Mouse (Mus musculus) limb, embryonic 11.5 days (tissue): ENCODE results near the gene Isg20l2. TPM values are rescaled to one million over a fixed set of nuclear protein-coding genes. Genes with fewer than 3 reads are reported as not detected.

Experiments
- ATAC-seq: fragments of 200-750 bp; cut with Nextera tagmentation; 2 replicates; pipeline ENCODE4 v1.8.0; 2017; ENCODE audit warnings: low read depth; ENCODE audit not compliant: insufficient number of reproducible peaks, low FRiP score, low TSS enrichment
- DNase-seq: peaks from one replicate; pipeline ENCODE4 v3.0.0-alpha.2; 2015; ENCODE audit warnings: low spot score
- H3K27ac ChIP-seq: fragments of 300-500 bp; sonication (generic); replicated peaks from 2 replicates; pipeline ENCODE4 v1.5.1; 2014; ENCODE audit warnings: low read depth, mild to moderate bottlenecking, low read length
- H3K27me3 ChIP-seq: fragments of 300-500 bp; sonication (generic); 2 replicates; pipeline ENCODE4 v1.6.1; 2014; ENCODE audit warnings: mild to moderate bottlenecking, low read length, mixed read lengths; ENCODE audit not compliant: control insufficient read depth, insufficient read depth
- H3K36me3 ChIP-seq: fragments of 300-500 bp; sonication (generic); 2 replicates; pipeline ENCODE4 v1.6.1; 2014; ENCODE audit warnings: mild to moderate bottlenecking, low read length, moderate library complexity, mixed read lengths; ENCODE audit not compliant: control insufficient read depth, insufficient read depth
- H3K4me1 ChIP-seq: fragments of 300-500 bp; sonication (generic); 2 replicates; pipeline ENCODE4 v1.6.1; 2014; ENCODE audit warnings: low read length, mixed read lengths; ENCODE audit not compliant: control insufficient read depth, insufficient read depth
- H3K4me2 ChIP-seq: fragments of 300-500 bp; sonication (generic); 2 replicates; pipeline ENCODE4 v1.6.1; 2014; ENCODE audit warnings: low read depth, mild to moderate bottlenecking, moderate library complexity; ENCODE audit not compliant: severe bottlenecking
- H3K4me3 ChIP-seq: fragments of 300-500 bp; sonication (generic); 2 replicates; pipeline ENCODE4 v1.5.1; 2014; ENCODE audit warnings: low read depth, low read length
- H3K9ac ChIP-seq: fragments of 300-500 bp; sonication (generic); 2 replicates; pipeline ENCODE4 v1.6.1; 2014; ENCODE audit warnings: mild to moderate bottlenecking, low read length
- H3K9me3 ChIP-seq: fragments of 300-500 bp; sonication (generic); 2 replicates; pipeline ENCODE4 v1.6.1; 2016; ENCODE audit warnings: low read length; ENCODE audit not compliant: control insufficient read depth
- WGBS: fragments of 180-500 bp; shearing (Covaris S2); extraction: QIAGEN DNeasy Blood & Tissue Kit; methylation state at CpG from one replicate; pipeline ENCODE4 v1.1.7; 2014; 5-methylcytosine and 5-hydroxymethylcytosine counted together
- polyA plus RNA-seq: library from polyadenylated mRNA; unstranded; fragments of >200 nt; fragmentation: Nextera tagmentation; extraction: Ambion mirVana; gene quantifications from 2 replicates; pipeline ENCODE4 v1.2.1, GENCODE M21; 2014

Gene Isg20l2
- polyA plus RNA-seq, 1 experiment from 2014 or later = 51.7 TPM

DNA sequence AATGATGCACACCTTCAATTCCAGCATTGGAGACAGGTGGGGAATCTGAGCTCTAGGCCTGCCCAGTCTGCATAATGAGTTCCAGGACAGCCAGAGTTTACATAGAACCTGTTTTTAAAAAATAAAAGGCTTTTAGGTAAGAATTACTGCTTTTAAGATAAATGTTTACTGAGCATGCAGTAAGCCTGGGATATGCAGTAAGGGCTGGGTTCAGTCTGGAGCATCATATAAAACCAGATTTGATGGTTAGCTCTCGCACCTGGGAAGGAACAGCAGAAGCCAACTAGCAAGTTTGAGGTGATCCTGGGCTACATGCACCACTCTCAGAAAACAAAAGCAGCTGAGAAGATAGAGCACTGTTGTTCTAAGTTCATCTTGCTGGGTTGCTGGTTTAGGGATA lies 11.6 kb upstream of the Isg20l2 start:
- DNase-seq = peak; percentile 20
- 0 out of 2 replicates have a peak overlapping the region, but pooled peaks have one; percentile 27 for H3K9ac ChIP-seq
- peaks cover 19% of the 10 kb centered on the region; the same call in 1 of the 2 replicates for H3K36me3 ChIP-seq
- H3K27ac ChIP-seq = peak overlapping the region; percentile 26; the same call in 1 of the 2 replicates
- 88% methylated on average over 1 of the region's 1 CpGs for WGBS
- no peaks in the 10 kb centered on the region for H3K9me3 ChIP-seq
- H3K4me2 ChIP-seq = no peak overlapping the region
- no peak for ATAC-seq
- H3K27me3 ChIP-seq = no peaks in the 10 kb centered on the region
- no peaks in the 10 kb centered on the region for H3K4me1 ChIP-seq
- H3K4me3 ChIP-seq = no peak overlapping the region

DNA sequence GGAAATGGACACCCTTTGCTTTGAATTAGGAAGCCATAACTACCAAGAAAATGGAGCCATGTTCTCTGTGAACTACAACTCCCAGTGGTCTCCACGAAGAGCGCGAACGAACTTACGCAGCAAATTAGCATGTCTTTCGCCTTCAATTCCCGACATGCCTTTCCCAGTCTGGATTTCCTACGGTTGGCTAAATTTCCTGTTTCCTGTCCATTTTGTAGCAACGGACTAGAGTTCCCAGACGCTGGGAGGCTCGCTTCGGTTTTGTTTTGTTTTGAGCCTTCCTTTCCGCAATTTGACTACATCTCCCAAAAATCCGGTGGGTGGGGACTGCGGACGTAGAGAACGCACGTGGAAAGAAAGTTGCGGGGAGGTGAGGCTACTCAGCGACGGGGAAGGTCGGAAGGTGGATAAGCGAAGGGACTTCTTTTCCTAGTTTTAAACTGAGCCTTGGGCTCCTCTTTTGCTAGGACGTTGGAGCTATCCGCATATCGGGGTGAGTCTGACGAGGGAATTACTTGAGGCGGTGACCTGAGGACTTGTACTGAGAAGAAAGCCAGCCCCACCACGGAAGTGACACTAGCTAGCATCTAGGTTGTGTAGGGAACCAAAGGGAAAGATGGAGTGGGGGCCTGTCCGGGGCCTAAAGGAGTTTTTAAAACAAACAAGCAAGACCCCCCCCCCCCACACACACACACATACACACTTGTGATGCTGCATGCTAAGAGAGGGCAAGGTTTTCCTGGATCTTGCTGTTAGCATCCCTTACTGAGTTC lies 10.6 kb upstream of the Isg20l2 start, which contains the start of gene Mrpl24:
Gene Mrpl24, plus strand, starts transcription at position 171 of the 773 bp plus-strand sequence.
- Histone ChIP-seq H3K27me3 (no peaks in the 10 kb centered on the region), H3K9me3 (no peaks in the 10 kb centered on the region), H3K36me3 (peaks cover 25% of the 10 kb centered on the region), H3K4me2 (peak within 1 kb of the TSS; percentile 71), H3K27ac (peak within 1 kb of the TSS; percentile 61; the same call in 1 of the 2 replicates), H3K4me3 (peak within 1 kb of the TSS; percentile 60), H3K4me1 (no peaks in the 10 kb centered on the region), H3K9ac (peak within 1 kb of the TSS; percentile 68)
- under 1% methylated on average over 30 of the region's 30 CpGs for WGBS
- ATAC-seq (peak; percentile 79; the same call in 1 of the 2 replicates), DNase-seq (peak; percentile 79)

DNA sequence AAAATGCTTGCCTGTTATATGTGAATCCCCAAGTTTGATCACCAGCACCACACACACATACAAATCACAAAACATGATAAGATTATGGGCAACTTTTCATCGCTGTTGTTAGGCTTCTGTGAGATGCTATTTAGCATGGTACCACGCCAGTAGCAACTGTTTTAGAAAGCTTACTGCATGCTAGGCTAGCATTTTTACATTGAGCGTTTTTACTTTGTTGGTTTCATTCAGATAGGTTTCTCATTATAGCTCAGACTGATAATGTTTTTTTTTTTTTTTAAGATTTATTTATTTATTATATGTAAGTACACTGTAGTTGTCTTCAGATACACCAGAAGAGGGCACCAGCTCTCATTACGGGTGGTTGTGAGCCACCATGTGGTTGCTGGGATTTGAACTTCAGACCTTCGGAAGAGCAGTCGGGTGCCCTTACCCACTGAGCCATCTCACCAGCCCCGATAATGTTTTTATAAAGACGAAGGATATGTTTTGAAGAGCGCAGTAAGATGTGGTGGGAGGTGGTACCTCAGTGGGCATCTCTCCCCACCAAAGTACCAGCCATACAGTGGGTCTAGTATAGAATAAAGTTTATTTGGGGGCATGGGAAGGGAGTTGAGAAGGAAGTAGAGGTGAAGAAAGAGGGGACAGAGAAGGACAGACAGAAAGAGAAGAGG lies 9.7 kb upstream of the Isg20l2 start:
- H3K4me1 ChIP-seq = no peaks in the 10 kb centered on the region
- H3K4me3 ChIP-seq = peak overlapping the region; percentile 60
- H3K9ac ChIP-seq = no peak overlapping the region
- H3K27ac ChIP-seq = no peak overlapping the region
- 62% methylated on average over 9 of the region's 9 CpGs for WGBS
- H3K9me3 ChIP-seq = no peaks in the 10 kb centered on the region
- no peak for DNase-seq
- no peaks in the 10 kb centered on the region for H3K27me3 ChIP-seq
- ATAC-seq = no peak
- peak overlapping the region; percentile 71 for H3K4me2 ChIP-seq
- peaks cover 26% of the 10 kb centered on the region for H3K36me3 ChIP-seq

DNA sequence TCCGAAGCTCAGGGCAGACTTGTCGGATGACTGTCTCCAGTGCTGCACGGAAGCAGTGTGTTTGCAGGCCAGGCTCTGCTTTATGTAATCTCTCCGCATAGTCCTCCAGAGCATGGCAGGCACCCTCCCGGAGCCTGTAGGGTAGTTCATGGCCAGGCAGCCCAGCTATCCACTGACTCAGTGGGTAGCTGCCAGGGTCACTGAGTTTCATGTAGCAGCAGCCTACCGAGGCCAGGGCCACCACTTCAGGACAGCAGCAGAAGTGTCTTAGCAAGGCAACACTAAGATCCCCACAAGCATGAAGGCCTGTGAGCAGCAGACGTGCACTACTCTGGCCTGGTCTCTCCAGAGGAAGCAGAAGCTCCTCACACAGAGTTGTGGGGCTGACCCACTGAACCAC lies 5.1 kb upstream of the Isg20l2 start:
- Histone ChIP-seq H3K4me1 (0 out of 2 replicates have a peak, but pooled peaks cover 2% of the 10 kb centered on the region), H3K27me3 (no peaks in the 10 kb centered on the region), H3K4me2 (no peak overlapping the region), H3K4me3 (no peak overlapping the region), H3K9ac (no peak overlapping the region), H3K27ac (no peak overlapping the region), H3K36me3 (peaks cover 30% of the 10 kb centered on the region), H3K9me3 (no peaks in the 10 kb centered on the region)
- ATAC-seq (no peak), DNase-seq (no peak)
- WGBS = 91% methylated on average over 7 of the region's 7 CpGs

DNA sequence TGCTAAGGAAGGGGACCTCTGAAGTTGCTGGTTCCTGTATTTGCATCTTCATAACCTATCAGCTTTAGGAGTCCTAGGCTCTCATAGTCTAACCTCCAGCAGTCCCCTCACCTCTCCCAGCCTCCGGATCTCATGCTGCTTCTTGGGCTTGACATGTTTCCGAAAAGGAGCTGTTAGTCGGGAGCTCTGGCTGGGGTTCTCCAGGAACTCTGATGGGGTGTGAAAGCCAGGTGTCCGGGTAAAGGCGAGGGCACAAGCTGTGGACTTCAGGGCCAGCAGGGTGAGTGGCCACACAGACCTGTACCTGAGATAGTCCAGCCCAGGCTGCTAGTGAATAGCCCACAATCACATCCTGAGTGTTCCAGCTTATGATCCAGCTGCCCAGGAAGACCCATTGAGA lies 2.7 kb upstream of the Isg20l2 start:
- peaks cover 8% of the 10 kb centered on the region; the same call in 1 of the 2 replicates for H3K4me1 ChIP-seq
- 90% methylated on average over 5 of the region's 5 CpGs for WGBS
- no peaks in the 10 kb centered on the region for H3K9me3 ChIP-seq
- ATAC-seq = no peak
- no peak overlapping the region for H3K9ac ChIP-seq
- DNase-seq = no peak
- H3K27me3 ChIP-seq = no peaks in the 10 kb centered on the region
- H3K4me2 ChIP-seq = no peak overlapping the region
- no peak overlapping the region for H3K4me3 ChIP-seq
- no peak overlapping the region for H3K27ac ChIP-seq
- peaks cover 30% of the 10 kb centered on the region for H3K36me3 ChIP-seq

DNA sequence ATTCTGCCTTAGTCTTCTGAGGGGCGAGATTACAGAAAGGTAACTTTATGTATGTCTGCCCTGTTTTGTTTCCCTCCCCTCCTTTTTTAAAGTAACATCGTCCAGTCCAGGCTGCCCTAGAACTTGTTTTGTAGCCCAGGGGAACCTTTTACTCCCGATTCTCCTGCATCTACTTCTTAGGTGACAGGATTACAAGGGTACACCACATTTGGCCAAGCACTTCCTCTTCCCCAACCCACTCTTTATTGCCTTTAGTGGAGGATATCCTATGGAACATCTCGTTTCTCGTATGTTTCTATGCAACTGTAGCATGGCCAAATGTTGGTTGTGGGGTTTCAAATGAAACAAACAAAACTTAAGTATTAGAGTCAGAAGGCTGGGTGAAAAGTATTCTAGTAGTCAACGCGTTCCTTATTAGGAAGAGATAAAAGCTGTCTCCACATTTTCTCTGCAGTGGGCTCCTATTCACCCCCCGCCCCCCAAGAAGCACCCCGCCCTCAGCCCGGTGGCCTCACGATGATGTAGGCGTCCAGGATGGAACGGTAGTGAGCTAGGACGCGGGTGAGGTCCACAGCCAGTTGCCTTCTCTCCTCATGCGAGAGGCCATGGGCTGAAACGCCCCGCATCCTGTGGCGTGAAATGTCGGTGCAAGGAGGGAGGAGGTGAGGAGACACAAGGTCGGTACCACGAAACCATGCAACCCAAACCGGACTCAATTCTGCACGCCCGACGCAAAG lies 605 bp upstream of the Isg20l2 start:
- Histone ChIP-seq H3K4me3 (peak overlapping the region; percentile 52), H3K4me1 (peaks cover 8% of the 10 kb centered on the region; the same call in 1 of the 2 replicates), H3K27me3 (no peaks in the 10 kb centered on the region), H3K27ac (no peak overlapping the region), H3K36me3 (peaks cover 22% of the 10 kb centered on the region), H3K4me2 (peak overlapping the region; percentile 69), H3K9ac (peak overlapping the region; percentile 61), H3K9me3 (no peaks in the 10 kb centered on the region)
- WGBS = 6% methylated on average over 26 of the region's 26 CpGs
- ATAC-seq = peak; percentile 53
- no peak for DNase-seq

DNA sequence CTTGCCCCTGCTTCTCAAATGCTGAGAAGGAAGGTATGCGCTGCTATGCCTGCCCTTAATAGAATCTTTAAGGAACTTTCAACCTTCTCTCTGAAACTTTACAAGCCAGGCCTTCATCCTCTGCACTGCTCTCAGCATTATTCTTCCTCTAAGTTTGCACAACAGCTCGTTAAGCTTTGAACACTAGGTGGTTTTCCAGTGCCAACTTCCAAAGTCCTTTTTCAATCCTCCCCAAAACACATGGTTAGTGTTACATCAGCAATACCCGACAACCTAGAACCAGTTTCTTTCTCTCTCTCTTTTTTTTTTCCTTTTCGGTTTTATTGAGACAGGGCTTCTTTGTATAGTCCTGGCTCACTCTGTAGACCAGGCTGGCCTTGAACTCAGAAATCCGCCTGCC lies 3.9 kb downstream of the Isg20l2 start:
- peaks cover 8% of the 10 kb centered on the region; the same call in 1 of the 2 replicates for H3K4me1 ChIP-seq
- WGBS = 86% methylated on average over 5 of the region's 5 CpGs
- ATAC-seq = no peak
- no peak overlapping the region for H3K9ac ChIP-seq
- no peaks in the 10 kb centered on the region for H3K9me3 ChIP-seq
- H3K4me2 ChIP-seq = no peak overlapping the region
- no peaks in the 10 kb centered on the region for H3K27me3 ChIP-seq
- H3K27ac ChIP-seq = no peak overlapping the region
- H3K4me3 ChIP-seq = no peak overlapping the region
- peaks cover 24% of the 10 kb centered on the region for H3K36me3 ChIP-seq
- no peak for DNase-seq

DNA sequence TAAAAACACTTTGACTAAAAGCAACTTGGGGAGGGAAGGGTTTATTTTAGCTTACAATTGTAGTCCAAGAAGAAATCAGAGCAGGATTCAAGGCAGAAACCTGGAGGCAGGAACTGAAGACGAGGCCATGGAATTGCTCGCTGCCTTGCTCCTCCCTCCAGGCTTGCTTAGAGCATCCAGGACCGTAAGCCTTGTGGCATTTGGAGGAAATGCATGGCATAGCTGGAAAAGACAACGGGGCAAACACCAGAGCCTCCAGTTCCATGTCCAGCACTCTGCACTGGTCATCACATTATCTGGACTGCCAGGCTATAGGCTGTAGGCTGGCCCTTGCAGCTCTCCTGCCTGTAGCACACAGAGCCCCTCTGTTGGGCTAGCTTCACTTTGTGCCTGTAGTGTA lies 4.4 kb downstream of the Isg20l2 start:
- H3K4me3 ChIP-seq = no peak overlapping the region
- H3K27me3 ChIP-seq = no peaks in the 10 kb centered on the region
- WGBS = 80% methylated on average over 4 of the region's 4 CpGs
- H3K36me3 ChIP-seq = peaks cover 29% of the 10 kb centered on the region
- no peak overlapping the region for H3K4me2 ChIP-seq
- DNase-seq = no peak
- H3K4me1 ChIP-seq = peaks cover 5% of the 10 kb centered on the region; the same call in 1 of the 2 replicates
- no peak overlapping the region for H3K9ac ChIP-seq
- no peak for ATAC-seq
- no peak overlapping the region for H3K27ac ChIP-seq
- no peaks in the 10 kb centered on the region for H3K9me3 ChIP-seq
